Comparison of ENCODE assay signal across 8 mouse cellular contexts in the genomic region with DNA sequence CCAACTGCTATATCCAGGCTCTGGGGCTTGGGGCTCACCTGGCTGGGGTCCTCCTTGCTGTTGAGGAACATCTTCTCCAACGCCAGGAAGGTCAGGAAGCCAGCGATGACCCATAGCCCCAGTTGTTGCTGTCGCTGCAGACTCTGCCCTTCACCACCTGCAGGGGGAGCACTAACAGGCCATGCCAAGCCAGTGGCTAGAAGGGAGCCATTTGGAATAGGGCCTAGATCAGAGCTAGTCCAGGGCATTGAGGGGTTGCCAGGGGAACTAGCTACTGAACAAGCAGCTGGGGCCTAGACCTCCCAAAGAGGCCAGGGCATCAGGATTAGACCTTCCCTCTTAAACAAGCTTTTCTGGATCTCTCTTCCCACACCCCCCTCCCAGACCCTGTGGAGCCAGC. TPM values are rescaled to one million over a fixed set of nuclear protein-coding genes. Genes with fewer than 3 reads are reported as not detected.
DNase-seq lines count a peak whose midpoint lies in the region; ATAC-seq and TF ChIP-seq lines count a peak whose summit lies in the region.

No protein-coding gene starts in this region.

- no peak overlapping the region for H3K4me3 ChIP-seq in heart, embryonic 11.5 days (ENCODE audit: low read depth, low read length)
- H3K4me3 ChIP-seq in spleen, adult 2 months (ENCODE audit: extremely low read depth, insufficient read depth, insufficient read length), result no peak overlapping the region
- no peak overlapping the region for H3K4me3 ChIP-seq in layer of hippocampus, adult 2 months

- 46% methylated on average over 3 of the region's 3 CpGs for WGBS in heart, embryonic 11.5 days (ENCODE audit: insufficient replicate concordance)
- 58% methylated on average over 3 of the region's 3 CpGs for WGBS in spleen, adult 2 months

- peak; percentile 73; the same call in 1 of the 2 replicates for TF ChIP-seq CTCF in spleen, adult 2 months (IDR thresholded peaks at IDR 0.05; ENCODE audit: extremely low read depth, insufficient read depth, insufficient read length, insufficient replicate concordance)
- TF ChIP-seq CTCF in layer of hippocampus, adult 2 months (conservative IDR thresholded peaks at IDR 0.05), result peak; percentile 88

- no peaks in the 10 kb centered on the region for H3K27me3 ChIP-seq in heart, embryonic 11.5 days (ENCODE audit: control insufficient read depth, insufficient read depth, low read length)
- no peaks in the 10 kb centered on the region for H3K27me3 ChIP-seq in spleen, adult 2 months (ENCODE audit: control insufficient read depth, insufficient read depth, low read length)

- no peak overlapping the region for H3K27ac ChIP-seq in heart, embryonic 11.5 days (ENCODE audit: low read depth, low read length)
- no peak overlapping the region for H3K27ac ChIP-seq in spleen, adult 2 months (ENCODE audit: insufficient read depth, low read length)
- peak overlapping the region; percentile 54 for H3K27ac ChIP-seq in layer of hippocampus, adult 2 months

- peaks cover 33% of the 10 kb centered on the region for H3K4me1 ChIP-seq in heart, embryonic 11.5 days (ENCODE audit: control insufficient read depth, insufficient read depth, low read length)
- no peaks in the 10 kb centered on the region for H3K4me1 ChIP-seq in spleen, adult 2 months (ENCODE audit: control insufficient read depth, insufficient read depth, insufficient read length)

- H3K4me2 ChIP-seq in heart, embryonic 11.5 days, result no peak overlapping the region

- H3K9me3 ChIP-seq in heart, embryonic 11.5 days (replicated peaks; ENCODE audit: control insufficient read depth, low read length), result no peaks in the 10 kb centered on the region

- no peak for TF ChIP-seq POLR2A in spleen, adult 2 months (IDR thresholded peaks at IDR 0.05; ENCODE audit: low read depth, low read length)

- DNase-seq in heart, adult 11 months, result peak; percentile 94
- DNase-seq in spleen, adult 2 months (ENCODE audit: low read depth in 1 of 2, low spot score in 2 of 2), result peak in 1 of 2 experiments; percentile 55
- no peak for DNase-seq in spleen, adult 12 weeks (ENCODE audit: low spot score)
- peak; percentile 58 to 74 for DNase-seq in cerebellum, postnatal 14 days
- DNase-seq in layer of hippocampus, adult 2 months (ENCODE audit: low spot score in 2 of 2), result peak; percentile 61 to 62
- DNase-seq in retina, postnatal 1 day, result peak; percentile 71
- DNase-seq in Muller cell, postnatal 12 days (ENCODE audit: inconsistent ontology term), result no peak

- no peak overlapping the region for H3K9ac ChIP-seq in heart, embryonic 11.5 days (ENCODE audit: low read depth, low read length)

- ATAC-seq in heart, embryonic 11.5 days (replicated peaks; ENCODE audit: insufficient number of reproducible peaks, low FRiP score, low TSS enrichment), result no peak

- H3K36me3 ChIP-seq in heart, embryonic 11.5 days (ENCODE audit: control insufficient read depth, insufficient read depth, low read length), result peaks cover 26% of the 10 kb centered on the region
- H3K36me3 ChIP-seq in spleen, adult 2 months (ENCODE audit: control insufficient read depth, insufficient read depth, low read length), result peaks cover 14% of the 10 kb centered on the region

RNA-seq across cellular contexts. Expression of a gene that starts 4.7 kb away (rescaled TPM):
- polyA plus RNA-seq in heart, embryonic 11.5 days (2014; fragmentation: Nextera tagmentation; extraction: Ambion mirVana), result 34.0 and 36.3 TPM in 2 replicates
- polyA plus RNA-seq in spleen, adult 2 months (2012; rRNA removed), result 31.3 and 35.6 TPM in 2 replicates
- total RNA-seq in layer of hippocampus, adult 2 months (2021), result 10 to 100 TPM; 33.7 to 37.3 TPM

RNA-seq across cellular contexts. Expression of a gene that starts 11.7 kb away (rescaled TPM):
- 316 and 322 TPM in 2 replicates for polyA plus RNA-seq in heart, embryonic 11.5 days (2014; fragmentation: Nextera tagmentation; extraction: Ambion mirVana)
- 37.0 and 43.3 TPM in 2 replicates for polyA plus RNA-seq in spleen, adult 2 months (2012; rRNA removed)
- 100 to 1,000 TPM; 203 to 215 TPM for total RNA-seq in layer of hippocampus, adult 2 months (2021)

RNA-seq across cellular contexts. Expression of a gene that starts 16.6 kb away (rescaled TPM):
- 1.7 and 1.9 TPM in 2 replicates for polyA plus RNA-seq in heart, embryonic 11.5 days (2014; fragmentation: Nextera tagmentation; extraction: Ambion mirVana)
- polyA plus RNA-seq in spleen, adult 2 months (2012; rRNA removed), result 199 and 220 TPM in 2 replicates
- 1 to 10 TPM; 2.4 to 5.4 TPM for total RNA-seq in layer of hippocampus, adult 2 months (2021)

RNA-seq across cellular contexts. Expression of a gene that starts 30.1 kb away (rescaled TPM):
- polyA plus RNA-seq in heart, embryonic 11.5 days (2014; fragmentation: Nextera tagmentation; extraction: Ambion mirVana), result 11.1 and 11.3 TPM in 2 replicates
- 1.3 and 1.6 TPM in 2 replicates for polyA plus RNA-seq in spleen, adult 2 months (2012; rRNA removed)
- total RNA-seq in layer of hippocampus, adult 2 months (2021), result under 1 TPM in 1 of 2 experiments, not detected in 1; 0.31 TPM

RNA-seq across cellular contexts. Expression of a gene that starts 52.4 kb away (rescaled TPM):
- polyA plus RNA-seq in heart, embryonic 11.5 days (2014; fragmentation: Nextera tagmentation; extraction: Ambion mirVana), result 470 and 665 TPM in 2 replicates
- polyA plus RNA-seq in spleen, adult 2 months (2012; rRNA removed), result 0.31 and 0.50 TPM in 2 replicates
- total RNA-seq in layer of hippocampus, adult 2 months (2021), result under 1 TPM in 1 of 2 experiments, not detected in 1; 0.07 TPM

Comparison
In these comparisons a context has a peak if more than half of its experiments do, and no peak if none do; other contexts are left out.
1. DNase-seq: peak in heart, adult 11 months (single experiment), cerebellum, postnatal 14 days (2 of 2), layer of hippocampus, adult 2 months (2 of 2) and retina, postnatal 1 day (single experiment); none in spleen, adult 12 weeks (single experiment) and Muller cell, postnatal 12 days (single experiment).
2. RNA of a gene that starts 16.6 kb away (polyA plus RNA-seq): 199 to 220 TPM in spleen, adult 2 months; 1.7 to 1.9 TPM in heart, embryonic 11.5 days; every median in the first group is over 10 times any median in the second.